In the genomic region with DNA sequence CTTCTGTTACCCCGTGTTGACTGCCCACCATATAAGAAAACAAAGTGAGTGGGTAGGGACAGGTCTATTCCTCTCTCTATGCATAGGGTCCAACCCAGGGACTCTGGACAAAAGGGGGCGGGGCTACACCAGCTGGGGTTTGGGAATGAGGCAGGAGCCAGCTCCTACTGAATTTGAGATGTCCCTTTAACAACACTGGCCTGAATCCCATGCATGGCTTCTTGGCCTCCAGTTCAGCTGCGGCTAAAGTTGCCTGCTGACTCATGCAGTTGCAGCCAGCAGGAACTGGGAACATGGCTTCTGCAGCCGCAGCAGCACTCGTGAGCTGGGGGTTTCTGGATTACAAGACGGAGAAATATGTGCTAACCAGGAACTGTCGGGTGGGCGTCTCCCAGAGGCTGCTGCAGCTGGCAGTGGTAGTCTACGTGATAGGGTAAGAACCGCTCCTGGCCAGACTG, we compare ENCODE assay signal across 8 mouse cellular contexts. TPM values are rescaled to one million over a fixed set of nuclear protein-coding genes. Genes with fewer than 3 reads are reported as not detected.
DNase-seq lines count a peak whose midpoint lies in the region; ATAC-seq and TF ChIP-seq lines count a peak whose summit lies in the region.

A gene (plus strand): TSS at position 135 of the 458 bp plus-strand sequence.

- TF ChIP-seq POLR2A in limb, embryonic 14.5 days (IDR thresholded peaks at IDR 0.05; ENCODE audit: borderline replicate concordance, extremely low read depth, insufficient read depth, insufficient read length) = no peak

- H3K9me3 ChIP-seq in forebrain, embryonic 14.5 days (replicated peaks; ENCODE audit: control insufficient read depth, low read length) = no peaks in the 10 kb centered on the region
- H3K9me3 ChIP-seq in limb, embryonic 14.5 days (ENCODE audit: control insufficient read depth, low read length) = no peaks in the 10 kb centered on the region
- H3K9me3 ChIP-seq in midbrain, embryonic 13.5 days = no peaks in the 10 kb centered on the region

- ATAC-seq in forebrain, embryonic 14.5 days = peak; percentile 65
- ATAC-seq in limb, embryonic 14.5 days (ENCODE audit: low FRiP score, low read depth) = peak; percentile 71
- peak; percentile 53 for ATAC-seq in midbrain, embryonic 13.5 days

- DNase-seq in urinary bladder, postnatal 14 days (ENCODE audit: low spot score) = peak; percentile 53
- no peak for DNase-seq in urinary bladder, postnatal 10 days (ENCODE audit: low spot score)
- DNase-seq in forebrain, embryonic 14.5 days (ENCODE audit: low spot score) = peak; percentile 35
- DNase-seq in heart, postnatal 36 days = peak; percentile 33 to 56
- peak; percentile 57 for DNase-seq in limb, embryonic 14.5 days (ENCODE audit: low spot score)
- DNase-seq in thymus, postnatal 36 days = no peak
- DNase-seq in layer of hippocampus, adult 9-10 months (ENCODE audit: low spot score) = no peak

- H3K9ac ChIP-seq in forebrain, embryonic 14.5 days (ENCODE audit: low read length) = peak within 1 kb of the TSS; percentile 29; the same call in 1 of the 2 replicates
- peak within 1 kb of the TSS; percentile 13; the same call in 1 of the 2 replicates for H3K9ac ChIP-seq in limb, embryonic 14.5 days (ENCODE audit: low read depth, low read length, severe bottlenecking)
- peak within 1 kb of the TSS; percentile 30; the same call in 1 of the 2 replicates for H3K9ac ChIP-seq in midbrain, embryonic 13.5 days (replicated peaks)

- H3K36me3 ChIP-seq in forebrain, embryonic 14.5 days (ENCODE audit: control insufficient read depth, insufficient read depth, low read length) = no peaks in the 10 kb centered on the region
- no peaks in the 10 kb centered on the region for H3K36me3 ChIP-seq in limb, embryonic 14.5 days (ENCODE audit: control insufficient read depth, insufficient read depth, low read length)
- H3K36me3 ChIP-seq in midbrain, embryonic 13.5 days = no peaks in the 10 kb centered on the region

- peaks cover 10% of the 10 kb centered on the region; the same call in 1 of the 2 replicates for H3K27me3 ChIP-seq in forebrain, embryonic 14.5 days (replicated peaks; ENCODE audit: control insufficient read depth, insufficient read depth, low read length)
- H3K27me3 ChIP-seq in limb, embryonic 14.5 days (ENCODE audit: control insufficient read depth, insufficient read depth, low read length) = peaks cover 5% of the 10 kb centered on the region; the same call in 1 of the 2 replicates
- H3K27me3 ChIP-seq in midbrain, embryonic 13.5 days = peaks cover 34% of the 10 kb centered on the region

- WGBS in forebrain, embryonic 14.5 days = 5% methylated on average over 10 of the region's 10 CpGs
- 1% methylated on average over 10 of the region's 10 CpGs for WGBS in limb, embryonic 14.5 days
- 3% methylated on average over 10 of the region's 10 CpGs for WGBS in midbrain, embryonic 13.5 days

- intact Hi-C loops in heart, postnatal 36 days (cut with DNase I) = no loop called here

- peak within 1 kb of the TSS; percentile 47 for H3K4me2 ChIP-seq in forebrain, embryonic 14.5 days (ENCODE audit: low read length)
- peak within 1 kb of the TSS; percentile 44 for H3K4me2 ChIP-seq in limb, embryonic 14.5 days (replicated peaks; ENCODE audit: low read depth, low read length, severe bottlenecking)
- peak within 1 kb of the TSS; percentile 47 for H3K4me2 ChIP-seq in midbrain, embryonic 13.5 days (replicated peaks)

- peak within 1 kb of the TSS; percentile 21; the same call in 1 of the 2 replicates for H3K27ac ChIP-seq in forebrain, embryonic 14.5 days (ENCODE audit: low read depth, low read length)
- H3K27ac ChIP-seq in limb, embryonic 14.5 days (replicated peaks; ENCODE audit: low read depth, low read length) = peak within 1 kb of the TSS; percentile 28; the same call in 1 of the 2 replicates
- H3K27ac ChIP-seq in midbrain, embryonic 13.5 days = no peak within 1 kb of the TSS

- H3K4me3 ChIP-seq in forebrain, embryonic 14.5 days (ENCODE audit: low read depth, low read length) = 0 out of 2 replicates have a peak within 1 kb of the TSS, but pooled peaks have one; percentile 10
- H3K4me3 ChIP-seq in limb, embryonic 14.5 days (replicated peaks; ENCODE audit: low read length) = peak within 1 kb of the TSS; percentile 25
- peak within 1 kb of the TSS; percentile 13 for H3K4me3 ChIP-seq in midbrain, embryonic 13.5 days (replicated peaks)

- peaks cover 12% of the 10 kb centered on the region; the same call in 1 of the 2 replicates for H3K4me1 ChIP-seq in forebrain, embryonic 14.5 days (ENCODE audit: control insufficient read depth, insufficient read depth, low read length)
- H3K4me1 ChIP-seq in limb, embryonic 14.5 days (ENCODE audit: control insufficient read depth, insufficient read depth, low read length) = peaks cover 23% of the 10 kb centered on the region
- peaks cover 36% of the 10 kb centered on the region for H3K4me1 ChIP-seq in midbrain, embryonic 13.5 days (replicated peaks)

RNA-seq across cellular contexts. Expression of the gene that starts here (rescaled TPM):
- 1.1 and 1.3 TPM in 2 replicates for polyA plus RNA-seq in forebrain, embryonic 14.5 days (2014; fragmentation: Nextera tagmentation; extraction: Ambion mirVana)
- 1 to 10 TPM in 1 of 2 experiments, under 1 TPM in 1; 0.73 to 1.4 TPM for total RNA-seq in heart, postnatal 36 days (2021)
- polyA plus RNA-seq in limb, embryonic 14.5 days (2012; rRNA removed) = 0.92 and 0.99 TPM in 2 replicates
- polyA plus RNA-seq in limb, embryonic 14.5 days (2014; fragmentation: Nextera tagmentation; extraction: Ambion mirVana) = 0.47 and 0.82 TPM in 2 replicates
- 1.0 and 1.3 TPM in 2 replicates for polyA plus RNA-seq in midbrain, embryonic 13.5 days (2015; fragmentation: Nextera tagmentation; extraction: Ambion mirVana)

Comparison
In these comparisons a context has a peak if more than half of its experiments do, and no peak if none do; other contexts are left out.
1. DNase-seq: peak in urinary bladder, postnatal 14 days (single experiment), forebrain, embryonic 14.5 days (single experiment) and heart, postnatal 36 days (2 of 2); none in urinary bladder, postnatal 10 days (single experiment), thymus, postnatal 36 days (0 of 2) and layer of hippocampus, adult 9-10 months (single experiment).
2. Peak in DNase-seq, ATAC-seq, H3K4me3 ChIP-seq, H3K27ac ChIP-seq, H3K9ac ChIP-seq and H3K4me2 ChIP-seq in limb, embryonic 14.5 days; RNA of the gene not detected or under 1 TPM.
3. Peak in every context shown above with its lines, with median percentiles within 50 percentile points of each other: ATAC-seq, H3K4me2 ChIP-seq, H3K4me3 ChIP-seq and H3K9ac ChIP-seq.